Mouse (Mus musculus) forebrain, embryonic 13.5 days (tissue): ENCODE data around the gene Olfr410. TPM values are rescaled to one million over a fixed set of nuclear protein-coding genes. Genes with fewer than 3 reads are reported as not detected.

ENCODE experiments used
- ATAC-seq: fragments of 200-750 bp; cut with Nextera tagmentation; 2 replicates; pipeline ENCODE4 v1.8.0; 2017
- H3K27ac ChIP-seq: fragments of 300-500 bp; sonication (generic); 2 replicates; pipeline ENCODE4 v1.5.1; 2015; ENCODE audit warnings: inconsistent platforms, mild to moderate bottlenecking, moderate library complexity
- H3K27me3 ChIP-seq: fragments of 300-500 bp; sonication (generic); 2 replicates; pipeline ENCODE4 v1.6.1; 2015; ENCODE audit warnings: mild to moderate bottlenecking, inconsistent platforms
- H3K36me3 ChIP-seq: fragments of 300-500 bp; sonication (generic); 2 replicates; pipeline ENCODE4 v1.6.1; 2015; ENCODE audit warnings: mild to moderate bottlenecking, inconsistent platforms; ENCODE audit not compliant: poor library complexity, severe bottlenecking
- H3K4me1 ChIP-seq: fragments of 300-500 bp; sonication (generic); 2 replicates; pipeline ENCODE4 v1.6.1; 2015; ENCODE audit warnings: inconsistent platforms
- H3K4me2 ChIP-seq: fragments of 300-500 bp; sonication (generic); 2 replicates; pipeline ENCODE4 v1.6.1; 2015; ENCODE audit warnings: inconsistent platforms, mild to moderate bottlenecking, moderate library complexity
- H3K4me3 ChIP-seq: fragments of 300-500 bp; sonication (generic); 2 replicates; pipeline ENCODE4 v1.5.1; 2015; ENCODE audit warnings: mild to moderate bottlenecking, inconsistent platforms
- H3K9ac ChIP-seq: fragments of 300-500 bp; sonication (generic); 2 replicates; pipeline ENCODE4 v1.6.1; 2015; ENCODE audit warnings: mild to moderate bottlenecking, inconsistent platforms
- H3K9me3 ChIP-seq: fragments of 300-500 bp; sonication (generic); replicated peaks from 2 replicates; pipeline ENCODE4 v1.6.1; 2016; ENCODE audit warnings: inconsistent platforms
- WGBS: fragments of 180-500 bp; shearing (Covaris S2); methylation state at CpG from one replicate; pipeline ENCODE4 v1.1.7; 2015; 5-methylcytosine and 5-hydroxymethylcytosine counted together
- polyA plus RNA-seq: library from polyadenylated mRNA; unstranded; fragments of >200 nt; fragmentation: Nextera tagmentation; extraction: Ambion mirVana; gene quantifications from 2 replicates; pipeline ENCODE4 v1.2.1, GENCODE M21; 2015

Olfr410 gene
- polyA plus RNA-seq = not detected in 2 replicates

DNA sequence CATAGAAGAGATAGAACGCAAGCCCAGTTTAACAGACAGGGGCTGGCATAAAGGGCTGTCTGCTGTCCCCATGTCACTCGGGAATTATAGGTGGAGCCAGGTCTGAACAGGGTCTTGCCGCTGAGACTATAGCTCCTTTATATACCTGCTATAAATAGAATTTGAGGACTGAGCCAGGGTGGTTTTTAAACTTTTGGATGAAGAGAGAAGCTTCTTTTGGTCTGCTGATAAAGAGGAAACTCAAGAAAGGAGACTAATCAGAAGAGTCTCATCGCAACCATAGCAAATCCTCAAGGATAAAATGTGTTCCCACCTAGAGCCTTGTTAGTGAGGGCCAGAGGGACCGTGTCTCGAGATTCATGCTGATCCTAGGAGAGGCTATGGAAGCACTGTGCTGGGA is at the start of gene Olfr410:
Gene Olfr410, minus strand, starts transcription at position 101 of the 400 bp plus-strand sequence.
- Histone ChIP-seq H3K27me3 (no peaks in the 10 kb centered on the region), H3K4me1 (no peaks in the 10 kb centered on the region), H3K4me3 (no peak within 1 kb of the TSS), H3K9ac (no peak within 1 kb of the TSS), H3K4me2 (no peak within 1 kb of the TSS), H3K36me3 (no peaks in the 10 kb centered on the region), H3K9me3 (no peaks in the 10 kb centered on the region; the same call in 1 of the 2 replicates), H3K27ac (no peak within 1 kb of the TSS)
- no peak for ATAC-seq
- 88% methylated on average over 6 of the region's 6 CpGs for WGBS

- no peak overlapping the region for H3K4me2 ChIP-seq
- H3K36me3 ChIP-seq = no peaks in the 10 kb centered on the region
- H3K4me3 ChIP-seq = no peak overlapping the region
- WGBS = 80% methylated on average over 5 of the region's 5 CpGs
- H3K9ac ChIP-seq = no peak overlapping the region
- no peaks in the 10 kb centered on the region for H3K9me3 ChIP-seq
- ATAC-seq = no peak
- no peaks in the 10 kb centered on the region for H3K27me3 ChIP-seq
- no peak overlapping the region for H3K27ac ChIP-seq
- H3K4me1 ChIP-seq = no peaks in the 10 kb centered on the region
Observed at GRCm38 (mm10) chr11:74387203-74387602, 49.4 kb upstream of the Olfr410 start.

DNA sequence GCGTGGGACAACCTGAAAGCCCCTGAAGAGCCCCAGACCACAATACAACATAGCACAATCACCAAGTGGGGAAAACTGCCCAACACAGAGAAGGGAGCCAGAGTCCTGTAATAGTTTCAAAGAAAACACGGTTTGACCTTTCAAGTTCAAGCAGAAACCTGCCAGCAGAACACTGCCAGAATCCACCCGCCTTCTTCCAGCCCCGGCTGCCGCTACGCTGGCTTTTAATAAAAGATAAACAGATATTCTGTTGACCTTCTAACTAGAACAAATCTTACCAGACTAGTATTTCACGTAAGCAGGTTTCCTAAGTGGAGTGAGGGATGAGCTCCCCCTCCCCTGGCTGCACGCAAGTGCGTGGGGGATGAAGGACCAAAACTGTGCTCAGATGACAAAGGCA is 47.8 kb upstream of the Olfr410 start:
- no peak for ATAC-seq

GRCm38 (mm10) chr11:74379166-74379873 is 41.5 kb upstream of the Olfr410 start:
- 74% methylated on average over 4 of the region's 4 CpGs for WGBS
- Histone ChIP-seq H3K4me2 (no peak overlapping the region), H3K27me3 (no peaks in the 10 kb centered on the region), H3K4me3 (no peak overlapping the region), H3K27ac (no peak overlapping the region), H3K4me1 (no peaks in the 10 kb centered on the region), H3K9ac (no peak overlapping the region), H3K9me3 (no peaks in the 10 kb centered on the region), H3K36me3 (no peaks in the 10 kb centered on the region)
- ATAC-seq = no peak

More for the DNA sequence above, 47.8 kb upstream of the Olfr410 start:
- H3K9ac ChIP-seq = no peak overlapping the region
- H3K4me1 ChIP-seq = no peaks in the 10 kb centered on the region
- 83% methylated on average over 9 of the region's 9 CpGs for WGBS
- no peak overlapping the region for H3K4me2 ChIP-seq
- H3K27ac ChIP-seq = no peak overlapping the region
- no peaks in the 10 kb centered on the region for H3K36me3 ChIP-seq
- H3K27me3 ChIP-seq = no peaks in the 10 kb centered on the region
- H3K4me3 ChIP-seq = no peak overlapping the region
- no peaks in the 10 kb centered on the region for H3K9me3 ChIP-seq

- H3K9ac ChIP-seq = no peak overlapping the region
- H3K9me3 ChIP-seq = no peaks in the 10 kb centered on the region
- H3K27ac ChIP-seq = no peak overlapping the region
- H3K4me3 ChIP-seq = no peak overlapping the region
- H3K36me3 ChIP-seq = no peaks in the 10 kb centered on the region
- 77% methylated on average over 3 of the region's 3 CpGs for WGBS
- peak; percentile 86 for ATAC-seq
- H3K4me2 ChIP-seq = no peak overlapping the region
- no peaks in the 10 kb centered on the region for H3K4me1 ChIP-seq
- no peaks in the 10 kb centered on the region for H3K27me3 ChIP-seq
Observed at GRCm38 (mm10) chr11:74376847-74377246, 39.0 kb upstream of the Olfr410 start.

GRCm38 (mm10) chr11:74371393-74372100 is 33.7 kb upstream of the Olfr410 start:
- peak; percentile 74; the same call in 1 of the 2 replicates for ATAC-seq

GRCm38 (mm10) chr11:74361769-74362168 is 23.9 kb upstream of the Olfr410 start, which contains the start of gene Olfr412:
Gene Olfr412 (plus strand): TSS chr11:74362069.
- Histone ChIP-seq H3K9me3 (peaks cover 3% of the 10 kb centered on the region; the same call in 1 of the 2 replicates), H3K36me3 (no peaks in the 10 kb centered on the region), H3K4me1 (no peaks in the 10 kb centered on the region), H3K27me3 (no peaks in the 10 kb centered on the region), H3K9ac (no peak within 1 kb of the TSS), H3K4me2 (no peak within 1 kb of the TSS), H3K27ac (no peak within 1 kb of the TSS), H3K4me3 (no peak within 1 kb of the TSS)
- 69% methylated on average over 1 of the region's 1 CpGs for WGBS
- ATAC-seq = no peak

More at GRCm38 (mm10) chr11:74371393-74372100, 33.7 kb upstream of the Olfr410 start:
- WGBS = 12% methylated on average over 22 of the region's 22 CpGs
- Histone ChIP-seq H3K36me3 (no peaks in the 10 kb centered on the region), H3K9me3 (no peaks in the 10 kb centered on the region), H3K4me2 (0 out of 2 replicates have a peak overlapping the region, but pooled peaks have one; percentile 1), H3K4me1 (no peaks in the 10 kb centered on the region), H3K9ac (no peak overlapping the region), H3K27ac (no peak overlapping the region), H3K27me3 (peaks cover 10% of the 10 kb centered on the region; the same call in 1 of the 2 replicates), H3K4me3 (no peak overlapping the region)

DNA sequence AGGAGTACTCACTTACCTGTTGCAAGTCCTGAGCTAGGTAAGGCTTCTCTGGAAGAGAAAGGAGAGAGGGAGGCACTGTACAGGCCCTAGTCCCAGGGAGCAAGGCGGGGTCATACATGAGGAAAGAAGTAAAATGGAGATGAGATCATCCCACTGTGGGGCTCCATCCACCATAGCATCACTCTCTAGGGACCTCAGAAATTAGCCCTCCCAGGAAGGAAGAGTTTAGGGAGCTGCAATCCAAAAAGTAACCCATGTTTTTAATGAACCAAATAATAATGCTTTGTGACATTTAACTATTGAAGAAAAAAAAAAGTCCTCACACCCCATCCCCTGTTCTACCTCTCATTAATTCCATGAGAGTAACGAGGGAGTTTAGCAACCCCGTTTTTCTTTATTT is 14.7 kb upstream of the Olfr410 start, which contains the start of gene Olfr411:
Gene Olfr411, minus strand, starts transcription at position 101 of the 400 bp plus-strand sequence.
- no peak within 1 kb of the TSS for H3K4me2 ChIP-seq
- no peak within 1 kb of the TSS for H3K9ac ChIP-seq
- H3K36me3 ChIP-seq = no peaks in the 10 kb centered on the region
- no peak for ATAC-seq
- no peak within 1 kb of the TSS for H3K27ac ChIP-seq
- WGBS = 84% methylated on average over 3 of the region's 3 CpGs
- no peaks in the 10 kb centered on the region for H3K27me3 ChIP-seq
- H3K4me1 ChIP-seq = no peaks in the 10 kb centered on the region
- no peak within 1 kb of the TSS for H3K4me3 ChIP-seq
- H3K9me3 ChIP-seq = no peaks in the 10 kb centered on the region

GRCm38 (mm10) chr11:74328781-74329180 is 9.1 kb downstream of the Olfr410 start:
- Histone ChIP-seq H3K27me3 (no peaks in the 10 kb centered on the region), H3K9me3 (peaks cover 4% of the 10 kb centered on the region; the same call in 1 of the 2 replicates)
- ATAC-seq = no peak

GRCm38 (mm10) chr11:74326044-74326443 is 11.8 kb downstream of the Olfr410 start:
- H3K27ac ChIP-seq = no peak overlapping the region
- H3K9me3 ChIP-seq = peaks cover 10% of the 10 kb centered on the region
- H3K4me3 ChIP-seq = no peak overlapping the region
- ATAC-seq = no peak
- H3K4me2 ChIP-seq = no peak overlapping the region
- H3K36me3 ChIP-seq = no peaks in the 10 kb centered on the region
- H3K4me1 ChIP-seq = no peaks in the 10 kb centered on the region
- no peak overlapping the region for H3K9ac ChIP-seq
- whole genome bisulfite sequencing = 87% methylated on average over 2 of the region's 2 CpGs
- H3K27me3 ChIP-seq = no peaks in the 10 kb centered on the region

More at GRCm38 (mm10) chr11:74328781-74329180, 9.1 kb downstream of the Olfr410 start:
- Histone ChIP-seq H3K9ac (no peak overlapping the region), H3K36me3 (no peaks in the 10 kb centered on the region), H3K4me2 (no peak overlapping the region), H3K4me1 (no peaks in the 10 kb centered on the region), H3K27ac (no peak overlapping the region), H3K4me3 (no peak overlapping the region)

GRCm38 (mm10) chr11:74287256-74287655 is 50.6 kb downstream of the Olfr410 start:
- no peak overlapping the region for H3K9ac ChIP-seq
- H3K27me3 ChIP-seq = no peaks in the 10 kb centered on the region
- WGBS = 69% methylated on average over 2 of the region's 2 CpGs
- ATAC-seq = no peak
- H3K27ac ChIP-seq = no peak overlapping the region
- H3K4me1 ChIP-seq = no peaks in the 10 kb centered on the region
- no peak overlapping the region for H3K4me2 ChIP-seq
- H3K4me3 ChIP-seq = no peak overlapping the region
- H3K36me3 ChIP-seq = no peaks in the 10 kb centered on the region
- H3K9me3 ChIP-seq = peaks cover 4% of the 10 kb centered on the region; the same call in 1 of the 2 replicates

GRCm38 (mm10) chr11:74283436-74283835 is 54.4 kb downstream of the Olfr410 start, which contains the start of gene Olfr59:
Gene Olfr59 (plus strand): TSS chr11:74283736.
- Histone ChIP-seq H3K4me1 (no peaks in the 10 kb centered on the region), H3K27me3 (no peaks in the 10 kb centered on the region), H3K9me3 (peaks cover 9% of the 10 kb centered on the region), H3K4me3 (no peak within 1 kb of the TSS), H3K9ac (no peak within 1 kb of the TSS), H3K27ac (no peak within 1 kb of the TSS), H3K36me3 (no peaks in the 10 kb centered on the region), H3K4me2 (no peak within 1 kb of the TSS)
- 62% methylated on average over 2 of the region's 2 CpGs for WGBS
- no peak for ATAC-seq
